Mouse (Mus musculus) left cerebral cortex, postnatal 25 days (tissue): ENCODE data around the gene Mki67. TPM values are rescaled to one million over a fixed set of nuclear protein-coding genes. Genes with fewer than 3 reads are reported as not detected.

Experiments used
- DNase-seq, 2 experiments: peaks; one replicate each; pipeline ENCODE4 v3.0.0; 2022; ENCODE audit warnings: low spot score in 2 of 2, mixed read lengths in 1 of 2
- intact Hi-C: fragments of 180-260 bp; cut with DNase I; formaldehyde crosslinking; loops from one replicate; pipeline ENCODE4 v1.15.1; 2025
- total RNA-seq, 2 experiments: library from RNA; stranded (reverse); gene quantifications; 2 replicates each; pipeline ENCODE4 v1.2.3; 2021

Mki67 gene
- total RNA-seq, 2 experiments from 2014 or later, result 0.66 to 0.80 TPM

DNA sequence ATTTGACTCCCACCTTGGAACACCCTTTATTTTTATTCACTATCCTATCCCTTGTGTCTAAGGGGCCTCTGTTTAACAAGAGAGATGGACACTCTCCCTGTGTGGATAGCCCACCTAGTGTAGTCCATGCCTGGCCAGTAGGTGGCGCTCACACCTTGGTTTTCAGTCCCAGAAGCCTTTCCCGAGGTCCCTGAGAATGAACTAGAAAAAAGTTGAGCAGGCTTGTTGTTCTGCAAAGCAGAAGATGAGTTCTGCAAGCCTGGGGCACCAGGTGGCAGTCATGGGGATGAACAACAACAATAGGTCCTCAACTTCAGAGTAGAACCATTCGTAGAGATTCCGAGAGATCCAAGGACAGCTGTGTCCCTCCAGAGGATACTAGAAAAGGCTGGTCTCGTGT is 35.8 kb downstream of the Mki67 start:
- peak in 1 of 2 experiments; percentile 26 for DNase-seq
- intact Hi-C loops, result loop anchor here (5.0 kb wide), 1 partner anchor 57 kb away; no protein-coding TSS in a partner anchor

DNA sequence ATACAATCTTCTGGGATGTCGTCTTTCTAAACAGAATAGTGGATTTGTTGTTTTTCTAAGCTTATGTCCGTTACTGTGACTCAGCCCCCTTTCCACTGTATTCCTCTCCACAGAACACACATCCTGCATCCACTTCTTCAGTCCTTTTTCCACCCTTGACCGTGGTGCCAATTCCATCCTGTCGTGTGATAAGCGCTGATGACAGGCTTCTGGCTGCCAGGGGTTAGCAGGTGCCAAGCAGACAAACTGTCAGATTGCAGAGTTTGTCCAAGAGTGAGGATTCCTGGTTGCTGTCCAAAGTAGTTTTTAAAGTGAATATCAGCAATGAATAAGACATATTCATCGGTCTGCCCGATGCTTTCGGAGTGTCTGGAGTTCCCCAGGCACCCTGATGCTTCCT is 39.4 kb downstream of the Mki67 start:
- DNase-seq, result no peak

GRCm38 (mm10) chr7:135673576-135673975 is 42.6 kb downstream of the Mki67 start:
- no peak for DNase-seq
- intact Hi-C loops, result no loop called here

More for the DNA sequence above, 39.4 kb downstream of the Mki67 start:
- intact Hi-C loops, result no loop called here

DNA sequence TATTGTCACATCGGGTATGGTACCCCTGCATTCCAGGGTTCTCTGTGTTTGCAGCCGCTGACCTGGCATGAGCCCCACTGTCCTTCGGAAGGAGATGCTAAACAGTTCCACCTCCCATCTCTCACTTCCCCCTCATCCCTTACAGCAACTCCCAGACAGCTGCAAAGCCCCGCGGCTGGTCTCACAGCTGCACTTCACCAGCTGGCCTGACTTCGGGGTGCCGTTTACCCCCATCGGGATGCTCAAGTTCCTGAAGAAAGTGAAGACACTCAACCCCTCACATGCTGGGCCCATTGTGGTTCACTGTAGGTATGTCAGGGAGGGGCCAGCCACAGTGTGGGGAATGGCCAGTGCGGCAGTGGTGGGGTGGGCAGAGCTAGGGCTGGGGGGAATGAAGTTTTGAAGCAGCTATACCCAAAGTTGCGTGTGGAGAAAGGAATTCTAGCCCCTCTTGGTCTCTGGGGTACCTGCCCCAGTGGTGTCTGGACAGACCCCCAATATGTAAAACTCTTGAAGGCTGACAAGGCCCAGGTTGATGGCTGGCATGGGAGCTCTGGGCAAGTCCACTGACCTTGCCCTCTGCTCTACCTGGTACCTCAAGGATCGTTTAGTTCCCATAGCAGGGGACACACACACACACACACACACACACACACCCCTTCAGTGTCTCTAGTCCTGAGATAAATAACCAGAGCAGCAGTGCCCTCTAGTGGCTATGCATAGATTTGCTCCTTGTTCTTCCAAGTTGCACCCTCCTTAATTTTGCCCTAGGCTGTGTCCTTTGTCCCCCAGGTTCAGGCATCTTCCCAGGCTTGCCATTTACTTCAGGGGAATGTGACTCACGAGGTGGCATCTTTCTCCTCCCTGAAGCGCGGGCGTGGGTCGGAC is 47.1 kb downstream of the Mki67 start:
- intact Hi-C loops, result loop anchor here (1.0 to 2.0 kb wide), 2 partner anchors 132 to 174 kb away; partner anchors contain the start of gene Ptpre

DNA sequence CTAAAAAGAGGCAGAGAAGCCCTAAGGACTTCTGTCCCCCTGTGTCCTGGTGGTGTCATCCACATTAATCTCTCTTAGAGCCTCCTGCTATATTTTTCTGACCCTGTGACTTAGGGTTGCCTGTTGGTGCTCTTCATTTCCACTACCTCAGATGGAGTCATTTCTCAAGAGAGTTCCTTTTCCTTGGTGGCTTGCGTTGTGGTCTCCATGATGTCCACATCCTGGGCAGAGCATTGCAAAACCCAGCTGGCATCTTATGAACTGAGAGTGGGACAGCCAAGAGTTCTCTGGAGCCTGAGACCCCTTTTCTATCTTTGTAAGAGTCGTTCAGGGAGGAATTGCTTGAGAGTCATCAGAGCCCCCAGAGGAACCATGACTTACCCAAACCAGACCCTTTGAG is 49.8 kb downstream of the Mki67 start:
- DNase-seq, result no peak
- intact Hi-C loops, result no loop called here

More for the DNA sequence above, 47.1 kb downstream of the Mki67 start:
- peak; percentile 62 to 71 for DNase-seq

DNA sequence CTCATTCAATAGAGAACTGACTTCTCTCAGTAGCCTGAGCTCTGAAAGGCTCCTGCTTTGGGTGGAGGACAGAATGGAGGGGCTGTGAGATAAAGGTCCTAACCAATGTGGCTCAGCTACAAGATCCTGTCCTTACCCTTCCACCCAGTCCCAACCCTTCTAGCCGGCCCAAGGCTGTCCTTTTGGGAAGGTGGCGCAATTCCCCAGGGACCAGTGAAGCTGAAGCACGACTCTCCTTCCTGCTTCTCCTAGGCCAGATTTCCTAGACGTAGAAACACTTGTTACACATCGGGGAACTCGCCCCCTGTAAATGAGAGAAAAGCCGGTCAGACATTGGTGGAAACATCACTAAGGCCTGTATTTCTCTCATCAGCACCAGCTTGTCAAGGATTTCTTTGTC is 52.0 kb downstream of the Mki67 start:
- intact Hi-C loops, result no loop called here

DNA sequence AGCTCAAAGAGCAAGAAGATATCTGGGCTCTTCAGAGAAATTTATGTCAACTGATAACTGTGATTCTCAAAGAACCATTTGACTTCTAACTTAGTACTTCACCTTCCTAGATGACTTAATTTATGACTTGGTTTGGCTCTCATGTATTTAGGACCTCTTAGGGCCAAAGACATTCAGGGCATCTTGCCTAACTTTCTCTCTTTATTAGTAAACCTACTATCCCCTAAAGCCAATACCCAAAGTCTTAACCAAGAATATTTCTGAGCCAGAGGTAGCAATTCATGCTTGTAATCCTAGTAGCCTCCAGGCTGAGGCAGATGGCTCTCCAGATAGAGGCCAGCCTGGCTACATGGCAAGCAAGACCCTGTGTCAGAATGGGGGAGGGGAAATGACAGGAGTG is 55.8 kb downstream of the Mki67 start:
- no peak for DNase-seq
- intact Hi-C loops, result no loop called here

More for the DNA sequence above, 52.0 kb downstream of the Mki67 start:
- DNase-seq, result no peak

DNA sequence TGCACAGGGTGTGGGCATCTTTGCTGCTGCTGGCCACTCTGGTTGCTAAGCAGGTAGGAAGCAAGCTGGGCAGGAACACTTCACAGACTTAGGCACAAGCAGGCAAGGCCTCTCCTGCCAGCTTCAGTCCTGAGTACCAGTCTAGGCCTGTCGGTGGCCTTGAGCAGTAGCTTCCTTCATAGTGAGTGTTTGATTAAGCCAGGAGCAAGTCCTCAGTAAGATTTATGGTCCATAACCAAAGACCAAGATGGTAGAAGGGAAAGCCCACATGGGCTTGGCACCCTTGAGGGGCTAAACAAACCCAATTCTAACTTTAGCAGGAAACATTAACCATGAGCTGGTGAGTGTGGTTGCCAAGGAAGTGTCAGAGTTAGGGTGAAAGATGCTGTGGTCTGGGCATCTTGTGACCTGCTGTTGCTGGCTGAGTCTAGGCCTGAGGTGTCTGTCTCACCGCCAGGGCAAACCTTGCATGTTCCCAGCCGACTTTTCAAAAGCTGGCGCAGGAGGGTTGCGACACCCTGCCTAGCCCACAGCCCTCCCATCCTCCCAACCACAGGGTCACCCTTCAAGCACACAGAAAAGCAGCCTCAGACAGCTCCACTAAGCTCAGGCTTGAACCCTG is 56.7 kb downstream of the Mki67 start:
- no peak for DNase-seq
- intact Hi-C loops, result no loop called here

DNA sequence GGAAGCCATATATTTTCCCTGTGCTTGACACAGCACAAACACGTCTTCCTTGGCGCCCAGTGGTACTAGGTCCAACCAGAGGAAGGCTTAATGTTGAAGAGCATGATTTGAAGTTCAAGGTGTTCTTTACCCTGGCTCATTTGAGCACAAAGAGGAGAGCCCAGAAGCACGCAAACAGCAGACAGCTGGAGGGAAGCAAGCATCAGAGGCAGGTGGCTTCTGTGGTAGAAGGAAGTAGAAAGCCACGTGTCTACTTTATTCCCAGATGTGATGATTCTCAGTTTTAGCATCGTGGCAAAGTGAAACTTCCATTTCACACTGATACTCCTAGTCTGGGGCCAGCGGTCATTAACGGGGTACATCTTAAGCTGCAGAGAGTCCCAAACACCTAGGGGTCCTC is 58.0 kb downstream of the Mki67 start:
- intact Hi-C loops, result no loop called here

GRCm38 (mm10) chr7:135655113-135655512 is 61.0 kb downstream of the Mki67 start:
- intact Hi-C loops, result no loop called here
- peak in 1 of 2 experiments; percentile 25 for DNase-seq

More for the DNA sequence above, 58.0 kb downstream of the Mki67 start:
- no peak for DNase-seq

GRCm38 (mm10) chr7:135654288-135654687 is 61.9 kb downstream of the Mki67 start:
- DNase-seq, result peak in 1 of 2 experiments; percentile 28
- intact Hi-C loops, result no loop called here

DNA sequence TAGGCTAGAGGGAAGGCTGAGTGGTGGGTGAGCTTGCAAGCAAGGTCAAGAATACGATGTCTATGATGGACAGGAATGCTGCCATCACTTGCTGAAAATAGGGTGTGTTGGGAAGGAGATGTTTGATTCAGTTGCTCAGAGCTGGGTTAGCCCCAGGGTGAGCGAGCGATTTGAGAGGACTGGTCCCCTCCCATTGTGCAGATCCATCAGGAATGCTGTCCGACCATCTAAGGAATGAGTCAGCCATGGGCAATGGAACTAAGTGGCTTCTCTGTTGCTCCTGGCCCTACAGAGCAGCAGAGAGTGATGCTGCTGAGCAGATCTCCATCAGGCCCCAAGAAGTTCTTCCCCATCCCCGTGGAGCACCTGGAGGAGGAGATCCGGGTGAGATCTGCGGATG is 62.6 kb downstream of the Mki67 start:
- DNase-seq, result no peak
- intact Hi-C loops, result no loop called here

GRCm38 (mm10) chr7:135652781-135653180 is 63.4 kb downstream of the Mki67 start:
- intact Hi-C loops, result no loop called here
- DNase-seq, result no peak

DNA sequence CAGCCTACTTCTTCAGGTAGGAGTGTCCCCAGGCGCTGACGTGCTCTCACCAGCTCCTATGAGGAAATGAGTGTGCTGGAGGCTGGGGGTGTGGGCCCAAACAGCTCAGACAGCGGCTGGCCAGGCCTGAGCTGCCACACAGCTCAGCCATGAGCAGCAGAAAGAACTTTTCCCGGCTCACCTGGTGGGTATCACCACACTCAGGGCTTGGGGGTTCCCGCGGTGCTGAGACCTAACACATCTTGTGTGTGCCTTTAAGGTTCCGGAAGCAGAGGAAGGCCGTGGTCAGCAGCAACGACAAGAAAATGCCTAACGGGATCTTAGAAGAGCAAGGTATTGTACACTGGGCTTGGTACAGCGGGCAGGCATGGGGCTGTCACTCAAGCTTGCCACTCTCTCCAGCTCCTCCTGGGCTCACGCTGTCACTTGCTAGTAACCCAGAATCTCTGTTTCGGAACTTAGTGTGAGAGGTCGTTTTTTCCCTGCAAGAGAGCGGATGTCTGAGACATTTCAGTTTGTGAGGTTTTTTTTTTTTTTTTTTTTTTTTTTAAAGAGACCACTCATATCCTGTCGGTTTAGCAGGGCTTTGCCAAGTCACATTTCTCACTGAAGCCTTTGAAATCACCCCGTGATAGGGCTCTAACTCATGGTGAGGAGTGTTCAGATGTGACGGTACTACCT is 64.2 kb downstream of the Mki67 start:
- intact Hi-C loops, result no loop called here
- no peak for DNase-seq

GRCm38 (mm10) chr7:135650061-135650460 is 66.1 kb downstream of the Mki67 start:
- intact Hi-C loops, result no loop called here
- peak in 1 of 2 experiments; percentile 36 for DNase-seq

DNA sequence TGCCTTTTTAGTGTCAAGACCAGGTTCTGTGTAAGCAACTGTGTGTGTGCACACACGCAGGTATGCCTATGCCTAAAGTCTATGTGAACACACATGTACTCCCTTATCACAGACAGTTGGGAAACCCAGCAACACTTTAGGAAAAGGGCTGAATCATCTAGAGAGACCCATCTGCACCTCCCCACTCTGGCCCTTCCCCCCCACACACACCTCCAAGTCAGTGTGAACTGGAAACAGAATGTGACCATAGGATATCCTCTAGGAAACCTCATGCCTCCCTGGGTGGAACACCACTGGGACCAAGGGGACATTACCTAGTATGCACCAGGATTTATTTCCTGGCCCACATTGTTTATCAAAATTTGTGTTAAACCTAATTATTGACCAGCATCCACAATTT is 66.9 kb downstream of the Mki67 start:
- intact Hi-C loops, result no loop called here

GRCm38 (mm10) chr7:135648821-135649220 is 67.3 kb downstream of the Mki67 start:
- intact Hi-C loops, result no loop called here
- DNase-seq, result no peak

More for the DNA sequence above, 66.9 kb downstream of the Mki67 start:
- no peak for DNase-seq

GRCm38 (mm10) chr7:135646976-135647375 is 69.2 kb downstream of the Mki67 start:
- DNase-seq, result no peak
- intact Hi-C loops, result no loop called here

DNA sequence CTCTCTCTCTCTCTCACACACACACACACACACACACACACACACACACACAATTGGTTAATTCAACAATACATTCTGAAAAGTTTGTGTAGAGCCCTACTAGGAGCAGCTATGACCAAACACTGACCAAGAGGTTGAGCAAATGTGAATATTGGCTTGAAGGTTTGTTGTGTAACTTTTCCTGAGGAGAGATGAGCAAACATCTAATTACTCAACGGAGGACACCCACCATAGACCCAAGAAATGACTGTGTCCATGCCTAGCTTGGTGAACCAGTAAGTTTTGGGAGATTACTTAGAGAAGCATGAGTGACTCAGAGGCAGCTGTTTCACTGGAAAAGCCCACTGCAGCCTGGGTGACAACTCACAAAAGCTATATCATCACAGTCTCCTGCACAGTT is 71.7 kb downstream of the Mki67 start:
- no peak for DNase-seq
- intact Hi-C loops, result no loop called here
